Mouse (Mus musculus): Measurements from ENCODE around the gene Egr2. TPM values are rescaled to one million over a fixed set of nuclear protein-coding genes. Genes with fewer than 3 reads are reported as not detected.

The Egr2 gene
- polyA plus RNA-seq (2014; fragmentation: Nextera tagmentation; extraction: Ambion mirVana), result 0.22 and 0.28 TPM in 2 replicates

GRCm38 (mm10) chr10:67535256-67535655 is at the start of gene Egr2:
Gene Egr2 (plus strand): TSS chr10:67535475.
- Histone ChIP-seq H3K36me3 (ENCODE audit: insufficient read depth) (no peaks in the 10 kb centered on the region), H3K27me3 (ENCODE audit: insufficient read depth, low read length) (peaks cover 69% of the 10 kb centered on the region), H3K27ac (ENCODE audit: low read depth) (no peak within 1 kb of the TSS), H3K4me2 (peak within 1 kb of the TSS; percentile 98), H3K4me3 (ENCODE audit: low read depth, low read length) (peak within 1 kb of the TSS; percentile 55), H3K9me3 (ENCODE audit: low read depth, low read length) (no peaks in the 10 kb centered on the region), H3K4me1 (ENCODE audit: insufficient read depth) (peaks cover 5% of the 10 kb centered on the region; the same call in 1 of the 2 replicates), H3K9ac (no peak within 1 kb of the TSS; the same call in 1 of the 2 replicates)
- peak; percentile 49 for DNase-seq
- ATAC-seq (ENCODE audit: insufficient read depth), result no peak
- TF ChIP-seq CTCF (IDR thresholded peaks at IDR 0.05; ENCODE audit: low read depth), result no peak
- 1% methylated on average over 31 of the region's 37 CpGs for WGBS

DNA sequence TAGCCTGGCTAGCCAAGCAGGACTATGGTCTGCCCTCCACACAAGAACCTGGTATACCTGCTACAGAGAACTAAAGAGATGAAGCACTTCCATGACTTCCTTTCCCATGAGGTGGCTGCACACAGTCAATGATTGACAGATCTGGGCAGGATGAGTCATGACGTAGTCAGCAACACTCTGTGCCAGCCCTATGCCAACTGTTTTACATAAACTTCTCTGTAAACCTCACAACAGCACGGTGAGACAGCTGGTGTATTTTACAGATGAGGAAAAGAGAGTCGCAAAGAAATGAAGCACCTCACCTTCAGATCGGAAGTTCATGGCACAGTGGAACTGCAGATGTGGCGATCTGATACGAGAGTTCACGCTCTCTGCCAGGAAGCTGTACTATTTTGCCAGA is 47.8 kb upstream of the Egr2 start:
- 91% methylated on average over 7 of the region's 7 CpGs for WGBS
- Histone ChIP-seq H3K36me3 (ENCODE audit: insufficient read depth) (no peaks in the 10 kb centered on the region), H3K4me1 (ENCODE audit: insufficient read depth) (no peaks in the 10 kb centered on the region), H3K9ac (no peak overlapping the region), H3K27me3 (ENCODE audit: insufficient read depth, low read length) (no peaks in the 10 kb centered on the region), H3K4me3 (ENCODE audit: low read depth, low read length) (no peak overlapping the region), H3K4me2 (no peak overlapping the region), H3K9me3 (ENCODE audit: low read depth, low read length) (no peaks in the 10 kb centered on the region; the same call in 1 of the 2 replicates), H3K27ac (ENCODE audit: low read depth) (no peak overlapping the region)
- no peak for ATAC-seq (ENCODE audit: insufficient read depth)
- no peak for TF ChIP-seq CTCF (IDR thresholded peaks at IDR 0.05; ENCODE audit: low read depth)
- DNase-seq, result no peak

- Histone ChIP-seq H3K9me3 (ENCODE audit: low read depth, low read length) (no peaks in the 10 kb centered on the region; the same call in 1 of the 2 replicates), H3K4me1 (ENCODE audit: insufficient read depth) (no peaks in the 10 kb centered on the region), H3K4me3 (ENCODE audit: low read depth, low read length) (no peak overlapping the region), H3K27me3 (ENCODE audit: insufficient read depth, low read length) (no peaks in the 10 kb centered on the region), H3K36me3 (ENCODE audit: insufficient read depth) (no peaks in the 10 kb centered on the region), H3K27ac (ENCODE audit: low read depth) (no peak overlapping the region), H3K4me2 (no peak overlapping the region), H3K9ac (no peak overlapping the region)
- 65% methylated on average over 6 of the region's 6 CpGs for WGBS
- no peak for TF ChIP-seq CTCF (IDR thresholded peaks at IDR 0.05; ENCODE audit: low read depth)
- DNase-seq, result no peak
- ATAC-seq (ENCODE audit: insufficient read depth), result no peak
Observed at GRCm38 (mm10) chr10:67489836-67490235, 45.4 kb upstream of the Egr2 start.

GRCm38 (mm10) chr10:67490632-67491031 is 44.6 kb upstream of the Egr2 start:
- no peak for DNase-seq
- no peak for TF ChIP-seq CTCF (IDR thresholded peaks at IDR 0.05; ENCODE audit: low read depth)
- Histone ChIP-seq H3K27ac (ENCODE audit: low read depth) (no peak overlapping the region), H3K36me3 (ENCODE audit: insufficient read depth) (no peaks in the 10 kb centered on the region), H3K27me3 (ENCODE audit: insufficient read depth, low read length) (no peaks in the 10 kb centered on the region), H3K4me3 (ENCODE audit: low read depth, low read length) (no peak overlapping the region), H3K9me3 (ENCODE audit: low read depth, low read length) (no peaks in the 10 kb centered on the region), H3K4me1 (ENCODE audit: insufficient read depth) (no peaks in the 10 kb centered on the region), H3K9ac (no peak overlapping the region), H3K4me2 (no peak overlapping the region)
- no peak for ATAC-seq (ENCODE audit: insufficient read depth)
- 83% methylated on average over 5 of the region's 5 CpGs for WGBS

GRCm38 (mm10) chr10:67492161-67492571 is 43.1 kb upstream of the Egr2 start:
- Histone ChIP-seq H3K27me3 (ENCODE audit: insufficient read depth, low read length) (no peaks in the 10 kb centered on the region), H3K4me3 (ENCODE audit: low read depth, low read length) (no peak overlapping the region), H3K4me2 (no peak overlapping the region), H3K9ac (no peak overlapping the region), H3K36me3 (ENCODE audit: insufficient read depth) (no peaks in the 10 kb centered on the region), H3K27ac (ENCODE audit: low read depth) (no peak overlapping the region), H3K9me3 (ENCODE audit: low read depth, low read length) (no peaks in the 10 kb centered on the region), H3K4me1 (ENCODE audit: insufficient read depth) (no peaks in the 10 kb centered on the region)
- ATAC-seq (ENCODE audit: insufficient read depth) (no peak), DNase-seq (no peak)
- 70% methylated on average over 11 of the region's 11 CpGs for WGBS
- TF ChIP-seq CTCF (IDR thresholded peaks at IDR 0.05; ENCODE audit: low read depth), result no peak

DNA sequence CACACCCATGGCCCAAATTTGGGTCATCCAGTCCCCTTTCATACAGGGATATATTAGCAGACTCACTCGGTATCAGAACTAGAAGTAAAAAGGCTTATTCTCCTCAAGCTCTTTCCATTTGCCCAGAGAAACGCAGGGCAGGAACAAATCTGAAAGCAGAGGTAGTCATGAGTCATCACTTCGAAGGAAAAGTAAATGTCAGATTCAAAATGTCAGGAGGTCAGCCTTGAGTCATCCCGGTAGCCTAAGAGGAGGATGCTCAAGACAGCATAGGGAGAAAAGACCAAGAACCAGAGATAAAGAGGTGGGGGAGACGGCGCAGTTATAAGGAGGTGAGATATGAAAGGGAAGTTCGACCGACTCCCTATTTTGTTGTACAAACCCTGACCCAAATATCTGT is 41.7 kb upstream of the Egr2 start:
- no peaks in the 10 kb centered on the region for H3K9me3 ChIP-seq (ENCODE audit: low read depth, low read length)
- DNase-seq (no peak), ATAC-seq (ENCODE audit: insufficient read depth) (no peak)
- H3K4me3 ChIP-seq (ENCODE audit: low read depth, low read length), result no peak overlapping the region
- TF ChIP-seq CTCF (IDR thresholded peaks at IDR 0.05; ENCODE audit: low read depth), result no peak
- no peaks in the 10 kb centered on the region for H3K36me3 ChIP-seq (ENCODE audit: insufficient read depth)
- H3K4me1 ChIP-seq (ENCODE audit: insufficient read depth), result no peaks in the 10 kb centered on the region
- WGBS, result 63% methylated on average over 8 of the region's 8 CpGs
- no peak overlapping the region for H3K27ac ChIP-seq (ENCODE audit: low read depth)
- H3K9ac ChIP-seq, result no peak overlapping the region
- no peak overlapping the region for H3K4me2 ChIP-seq
- H3K27me3 ChIP-seq (ENCODE audit: insufficient read depth, low read length), result no peaks in the 10 kb centered on the region

GRCm38 (mm10) chr10:67497144-67497892 is 38.0 kb upstream of the Egr2 start:
- 86% methylated on average over 15 of the region's 15 CpGs for WGBS
- Histone ChIP-seq H3K36me3 (ENCODE audit: insufficient read depth) (no peaks in the 10 kb centered on the region), H3K27ac (ENCODE audit: low read depth) (no peak overlapping the region), H3K27me3 (ENCODE audit: insufficient read depth, low read length) (no peaks in the 10 kb centered on the region), H3K9ac (no peak overlapping the region), H3K9me3 (ENCODE audit: low read depth, low read length) (no peaks in the 10 kb centered on the region), H3K4me2 (no peak overlapping the region), H3K4me1 (ENCODE audit: insufficient read depth) (no peaks in the 10 kb centered on the region), H3K4me3 (ENCODE audit: low read depth, low read length) (no peak overlapping the region)
- no peak for ATAC-seq (ENCODE audit: insufficient read depth)
- TF ChIP-seq CTCF (IDR thresholded peaks at IDR 0.05; ENCODE audit: low read depth), result no peak
- no peak for DNase-seq

All from lung, embryonic 14.5 days (tissue).